Mouse (Mus musculus): Measurements from ENCODE around the gene Olfr1306. TPM values are rescaled to one million over a fixed set of nuclear protein-coding genes. Genes with fewer than 3 reads are reported as not detected.

Olfr1306 gene
- polyA plus RNA-seq (2015; fragmentation: Nextera tagmentation; extraction: Ambion mirVana) = not detected in 2 replicates

DNA sequence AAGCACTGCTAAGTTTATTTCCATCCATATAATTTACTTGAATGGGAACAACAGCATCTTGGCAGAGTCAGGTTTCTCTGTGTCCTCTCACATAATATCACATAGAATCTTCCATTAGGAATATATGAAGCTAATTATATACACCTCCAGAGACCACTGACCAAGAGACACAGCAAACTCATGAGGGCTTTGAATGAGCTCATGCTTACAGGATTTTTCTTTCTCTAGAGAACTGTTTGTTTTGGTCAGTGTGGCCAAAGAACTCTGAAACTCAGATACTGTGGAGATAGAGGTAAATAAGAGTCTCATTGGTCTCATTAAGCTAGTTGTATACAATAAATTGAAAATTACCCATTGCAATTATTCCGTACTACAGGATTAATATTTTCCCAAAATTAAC is at the start of gene Olfr1306:
Gene Olfr1306, minus strand, starts transcription at position 101 of the 400 bp plus-strand sequence.
- Histone ChIP-seq H3K4me3 (no peak within 1 kb of the TSS), H3K9ac (no peak within 1 kb of the TSS), H3K27me3 (replicated peaks) (no peaks in the 10 kb centered on the region), H3K4me2 (no peak within 1 kb of the TSS), H3K36me3 (replicated peaks) (no peaks in the 10 kb centered on the region), H3K9me3 (no peaks in the 10 kb centered on the region), H3K27ac (no peak within 1 kb of the TSS), H3K4me1 (no peaks in the 10 kb centered on the region)
- no peak for ATAC-seq (replicated peaks)
- 84% methylated on average over 1 of the region's 1 CpGs for WGBS

DNA sequence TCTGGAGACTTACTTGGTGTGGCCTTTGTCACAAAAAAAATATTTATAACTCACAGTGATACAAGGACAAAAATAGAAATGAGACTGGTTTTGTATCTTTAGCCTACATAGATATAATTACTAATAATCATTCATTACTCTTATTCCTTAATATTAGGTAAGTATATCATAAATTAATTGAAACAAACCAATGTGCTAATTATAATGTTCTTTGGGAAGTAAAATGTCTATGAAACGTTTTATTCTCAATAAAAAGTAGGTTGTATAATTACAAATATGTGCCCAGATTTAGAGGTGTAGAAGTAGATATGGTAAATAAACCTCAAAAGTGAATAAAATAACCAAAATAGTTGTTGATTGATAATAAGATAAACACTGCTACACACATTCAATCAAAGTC is 48.8 kb upstream of the Olfr1306 start, which contains the start of gene Olfr1308:
Gene Olfr1308, minus strand, starts transcription at position 101 of the 400 bp plus-strand sequence.
- no peak for ATAC-seq (replicated peaks)
- no peaks in the 10 kb centered on the region for H3K36me3 ChIP-seq (replicated peaks)
- 57% methylated on average over 1 of the region's 1 CpGs for WGBS
- H3K4me2 ChIP-seq = no peak within 1 kb of the TSS
- no peaks in the 10 kb centered on the region for H3K9me3 ChIP-seq
- H3K4me3 ChIP-seq = no peak within 1 kb of the TSS
- no peak within 1 kb of the TSS for H3K9ac ChIP-seq
- H3K27me3 ChIP-seq (replicated peaks) = no peaks in the 10 kb centered on the region
- H3K27ac ChIP-seq = no peak within 1 kb of the TSS
- no peaks in the 10 kb centered on the region for H3K4me1 ChIP-seq

GRCm38 (mm10) chr2:111949340-111949739 is 33.3 kb upstream of the Olfr1306 start, which contains the start of gene Olfr1307:
Gene Olfr1307, minus strand, starts transcription at chr2:111949440.
- WGBS = 85% methylated on average over 1 of the region's 1 CpGs
- no peaks in the 10 kb centered on the region for H3K36me3 ChIP-seq (replicated peaks)
- no peak for ATAC-seq (replicated peaks)
- no peaks in the 10 kb centered on the region for H3K4me1 ChIP-seq
- no peaks in the 10 kb centered on the region for H3K9me3 ChIP-seq
- no peak within 1 kb of the TSS for H3K4me3 ChIP-seq
- H3K27ac ChIP-seq = no peak within 1 kb of the TSS
- no peaks in the 10 kb centered on the region for H3K27me3 ChIP-seq (replicated peaks)
- H3K9ac ChIP-seq = no peak within 1 kb of the TSS
- no peak within 1 kb of the TSS for H3K4me2 ChIP-seq

DNA sequence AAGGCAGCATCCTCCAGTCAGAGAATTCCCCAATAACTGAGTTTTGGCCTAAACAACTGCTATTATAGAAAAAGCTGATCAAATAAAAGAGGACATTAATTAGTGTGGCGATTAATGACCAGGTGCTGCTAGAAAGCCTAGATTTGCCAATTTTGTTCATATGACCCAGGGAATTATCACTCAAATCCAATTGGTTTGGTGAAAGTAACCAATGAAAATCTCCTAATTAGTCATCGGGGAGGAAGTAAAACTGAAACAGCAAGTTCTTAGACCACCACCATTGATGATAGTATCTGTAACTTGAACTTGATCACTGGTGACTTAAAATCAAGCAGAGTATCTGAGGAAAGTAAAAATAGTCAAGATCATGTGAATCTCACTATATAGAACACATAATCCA is 39.0 kb downstream of the Olfr1306 start, which contains the start of gene Olfr1305:
Gene Olfr1305, minus strand, starts transcription at position 101 of the 400 bp plus-strand sequence.
- H3K27ac ChIP-seq = no peak within 1 kb of the TSS
- no peak within 1 kb of the TSS for H3K4me3 ChIP-seq
- ATAC-seq (replicated peaks) = no peak
- no peak within 1 kb of the TSS for H3K4me2 ChIP-seq
- no peaks in the 10 kb centered on the region for H3K4me1 ChIP-seq
- H3K36me3 ChIP-seq (replicated peaks) = no peaks in the 10 kb centered on the region
- 89% methylated on average over 2 of the region's 2 CpGs for WGBS
- H3K9ac ChIP-seq = no peak within 1 kb of the TSS
- no peaks in the 10 kb centered on the region for H3K27me3 ChIP-seq (replicated peaks)
- H3K9me3 ChIP-seq = no peaks in the 10 kb centered on the region

Other genes with a start within 250 kb of the Olfr1306 start
- gene Olfr1301, start 165.3 kb downstream of the Olfr1306 start, polyA plus RNA-seq (2015; fragmentation: Nextera tagmentation; extraction: Ambion mirVana) = not detected in 2 replicates
- gene Olfr1302, start 138.8 kb downstream of the Olfr1306 start, polyA plus RNA-seq (2015; fragmentation: Nextera tagmentation; extraction: Ambion mirVana) = not detected in 2 replicates
- not detected in 2 replicates for gene Olfr1303, start 95.9 kb downstream of the Olfr1306 start, polyA plus RNA-seq (2015; fragmentation: Nextera tagmentation; extraction: Ambion mirVana)
- not detected in 2 replicates for gene Olfr1305, start 39.1 kb downstream of the Olfr1306 start, polyA plus RNA-seq (2015; fragmentation: Nextera tagmentation; extraction: Ambion mirVana)
- 0.01 TPM in 1 of 2 replicates, not detected in the other for gene Olfr1307, start 33.2 kb upstream of the Olfr1306 start, polyA plus RNA-seq (2015; fragmentation: Nextera tagmentation; extraction: Ambion mirVana)
- gene Olfr1308, start 48.7 kb upstream of the Olfr1306 start, polyA plus RNA-seq (2015; fragmentation: Nextera tagmentation; extraction: Ambion mirVana) = not detected in 2 replicates
- gene Olfr1309, start 74.0 kb upstream of the Olfr1306 start, polyA plus RNA-seq (2015; fragmentation: Nextera tagmentation; extraction: Ambion mirVana) = not detected in 2 replicates
- not detected in 2 replicates for gene Olfr1310, start 96.4 kb upstream of the Olfr1306 start, polyA plus RNA-seq (2015; fragmentation: Nextera tagmentation; extraction: Ambion mirVana)
- not detected in 2 replicates for gene Olfr1311, start 108.1 kb upstream of the Olfr1306 start, polyA plus RNA-seq (2015; fragmentation: Nextera tagmentation; extraction: Ambion mirVana)
- not detected in 2 replicates for gene Olfr1312, start 134.0 kb upstream of the Olfr1306 start, polyA plus RNA-seq (2015; fragmentation: Nextera tagmentation; extraction: Ambion mirVana)
- gene Olfr1313, start 161.6 kb upstream of the Olfr1306 start, polyA plus RNA-seq (2015; fragmentation: Nextera tagmentation; extraction: Ambion mirVana) = not detected in 2 replicates
- not detected in 2 replicates for gene Olfr1314, start 180.5 kb upstream of the Olfr1306 start, polyA plus RNA-seq (2015; fragmentation: Nextera tagmentation; extraction: Ambion mirVana)
- not detected in 2 replicates for gene Olfr1315-ps1, start 199.2 kb upstream of the Olfr1306 start, polyA plus RNA-seq (2015; fragmentation: Nextera tagmentation; extraction: Ambion mirVana)
- gene Olfr1316, start 218.7 kb upstream of the Olfr1306 start, polyA plus RNA-seq (2015; fragmentation: Nextera tagmentation; extraction: Ambion mirVana) = not detected in 2 replicates
- gene Olfr1317, start 224.1 kb upstream of the Olfr1306 start, polyA plus RNA-seq (2015; fragmentation: Nextera tagmentation; extraction: Ambion mirVana) = not detected in 2 replicates
- not detected in 2 replicates for gene Olfr1318, start 237.9 kb upstream of the Olfr1306 start, polyA plus RNA-seq (2015; fragmentation: Nextera tagmentation; extraction: Ambion mirVana)

Measured in midbrain, embryonic 15.5 days (tissue).